Comparison of ENCODE assay signal across 12 mouse cellular contexts in the genomic region with DNA sequence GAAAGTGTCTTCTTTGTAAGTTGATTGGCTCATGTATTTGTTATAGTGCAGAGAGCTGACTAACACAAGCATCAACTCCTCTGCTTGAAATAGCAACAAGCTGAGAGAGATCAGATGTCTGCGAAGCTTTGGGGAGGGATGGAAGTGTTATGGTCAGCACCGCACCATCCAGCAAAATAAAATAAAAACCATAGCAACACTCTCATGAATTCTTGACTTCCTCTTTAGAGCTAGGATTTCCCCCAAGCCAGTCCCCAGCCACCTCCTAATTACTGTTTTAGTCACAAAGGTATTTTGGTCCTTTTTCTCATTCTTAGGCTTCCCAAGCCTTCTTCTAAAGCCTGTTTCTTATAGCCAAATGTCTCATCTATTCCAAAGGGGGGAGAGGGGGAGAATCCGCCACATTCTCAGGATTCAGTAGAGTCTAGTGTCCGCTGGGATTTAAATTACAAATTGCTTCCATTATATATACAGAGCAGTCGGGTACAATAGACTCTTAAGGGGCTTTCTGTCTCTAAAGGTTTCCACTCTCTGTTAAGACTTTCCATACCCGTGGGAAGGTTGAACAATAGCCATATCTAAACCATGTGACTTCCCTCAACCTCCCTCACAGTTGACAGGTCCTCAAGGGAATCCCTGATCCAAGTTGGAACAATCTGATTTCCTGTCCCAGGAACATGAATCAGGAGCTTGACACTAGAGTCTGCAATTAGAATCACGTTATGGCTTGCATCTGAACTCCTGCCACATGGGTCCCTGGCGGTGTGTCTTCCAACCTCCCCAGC.
DNase-seq lines count a peak whose midpoint lies in the region; ATAC-seq and TF ChIP-seq lines count a peak whose summit lies in the region.
"Had no signal": no experiment of that assay in that cellular context is flagged by ENCODE, and none has a peak within 500 bp of the region (broad histone marks: within the 10 kb centered on the region; RNA-seq: fewer than 3 reads in every experiment).

No protein-coding gene starts in this region.

- peak; percentile 14; the same call in 1 of the 2 replicates for ATAC-seq in hindbrain, embryonic 12.5 days (ENCODE audit: low FRiP score)
- ATAC-seq in hindbrain, postnatal 0 days: no peak
- peak; percentile 68 for ATAC-seq in stomach, embryonic 16.5 days (ENCODE audit: insufficient read depth, low FRiP score)
- ATAC-seq in stomach, postnatal 0 days (ENCODE audit: low FRiP score, low TSS enrichment): no peak
- peak; percentile 86 for ATAC-seq in heart, embryonic 16.5 days (replicated peaks; ENCODE audit: extremely low read depth, insufficient read depth, low FRiP score)

- no peak overlapping the region for H3K4me3 ChIP-seq in hindbrain, embryonic 12.5 days
- no peak overlapping the region for H3K4me3 ChIP-seq in hindbrain, postnatal 0 days (ENCODE audit: low read length)
- no peak overlapping the region for H3K4me3 ChIP-seq in stomach, embryonic 16.5 days (replicated peaks; ENCODE audit: low read length)
- H3K4me3 ChIP-seq in stomach, postnatal 0 days (ENCODE audit: low read depth, low read length): no peak overlapping the region
- H3K4me3 ChIP-seq in heart, embryonic 16.5 days (ENCODE audit: low read length): no peak overlapping the region
- H3K4me3 ChIP-seq: hindbrain, embryonic 15.5 days; neural tube, embryonic 13.5 days had no signal

- no peak for TF ChIP-seq CTCF in hindbrain, postnatal 0 days (IDR thresholded peaks at IDR 0.05; ENCODE audit: low read depth)
- no peak for TF ChIP-seq CTCF in stomach, postnatal 0 days (IDR thresholded peaks at IDR 0.05; ENCODE audit: low read depth)

- no peak for TF ChIP-seq EP300 in stomach, postnatal 0 days (optimal IDR thresholded peaks at IDR 0.05)

- peaks cover 16% of the 10 kb centered on the region for H3K4me1 ChIP-seq in hindbrain, embryonic 12.5 days
- H3K4me1 ChIP-seq in hindbrain, postnatal 0 days (ENCODE audit: insufficient read depth, low read length): no peaks in the 10 kb centered on the region
- H3K4me1 ChIP-seq in stomach, embryonic 16.5 days (ENCODE audit: control insufficient read depth, insufficient read depth, low read length): peaks cover 4% of the 10 kb centered on the region; the same call in 1 of the 2 replicates
- no peaks in the 10 kb centered on the region for H3K4me1 ChIP-seq in stomach, postnatal 0 days (replicated peaks; ENCODE audit: control insufficient read depth, insufficient read depth)
- H3K4me1 ChIP-seq in heart, embryonic 16.5 days (ENCODE audit: control insufficient read depth, insufficient read depth, low read length): peaks cover 14% of the 10 kb centered on the region

- no peak overlapping the region for H3K27ac ChIP-seq in hindbrain, embryonic 12.5 days
- H3K27ac ChIP-seq in hindbrain, postnatal 0 days: no peak overlapping the region
- H3K27ac ChIP-seq in stomach, embryonic 16.5 days (ENCODE audit: low read length): no peak overlapping the region
- no peak overlapping the region for H3K27ac ChIP-seq in stomach, postnatal 0 days (replicated peaks)
- peak overlapping the region; percentile 71 for H3K27ac ChIP-seq in heart, embryonic 16.5 days (ENCODE audit: low read length)
- H3K27ac ChIP-seq: hindbrain, embryonic 15.5 days; neural tube, embryonic 13.5 days had no signal

- WGBS in hindbrain, embryonic 12.5 days: 52% methylated on average over 8 of the region's 8 CpGs
- WGBS in hindbrain, postnatal 0 days: 62% methylated on average over 8 of the region's 8 CpGs
- 60% methylated on average over 8 of the region's 8 CpGs for WGBS in stomach, embryonic 16.5 days
- WGBS in stomach, postnatal 0 days: 53% methylated on average over 8 of the region's 8 CpGs
- 48% methylated on average over 8 of the region's 8 CpGs for WGBS in heart, embryonic 16.5 days

- no peaks in the 10 kb centered on the region for H3K36me3 ChIP-seq in hindbrain, embryonic 12.5 days
- H3K36me3 ChIP-seq in hindbrain, postnatal 0 days (ENCODE audit: insufficient read depth, low read length): no peaks in the 10 kb centered on the region
- H3K36me3 ChIP-seq in stomach, embryonic 16.5 days (ENCODE audit: control insufficient read depth, insufficient read depth, low read length): no peaks in the 10 kb centered on the region
- no peaks in the 10 kb centered on the region for H3K36me3 ChIP-seq in stomach, postnatal 0 days (ENCODE audit: control insufficient read depth, insufficient read depth, low read length)
- no peaks in the 10 kb centered on the region for H3K36me3 ChIP-seq in heart, embryonic 16.5 days (ENCODE audit: control insufficient read depth, insufficient read depth)
- H3K36me3 ChIP-seq: hindbrain, embryonic 15.5 days; neural tube, embryonic 13.5 days had no signal

- no peak overlapping the region for H3K9ac ChIP-seq in hindbrain, embryonic 12.5 days
- no peak overlapping the region for H3K9ac ChIP-seq in hindbrain, postnatal 0 days (replicated peaks; ENCODE audit: low read length)
- H3K9ac ChIP-seq in stomach, embryonic 16.5 days (ENCODE audit: low read length): no peak overlapping the region
- H3K9ac ChIP-seq in stomach, postnatal 0 days (ENCODE audit: low read length): no peak overlapping the region
- no peak overlapping the region for H3K9ac ChIP-seq in heart, embryonic 16.5 days (ENCODE audit: low read length)
- H3K9ac ChIP-seq: hindbrain, embryonic 15.5 days; lung, embryonic 14.5 days; neural tube, embryonic 13.5 days had no signal

- H3K27me3 ChIP-seq in hindbrain, embryonic 12.5 days: no peaks in the 10 kb centered on the region
- no peaks in the 10 kb centered on the region for H3K27me3 ChIP-seq in hindbrain, postnatal 0 days (ENCODE audit: insufficient read depth, low read length)
- no peaks in the 10 kb centered on the region for H3K27me3 ChIP-seq in stomach, embryonic 16.5 days (ENCODE audit: control insufficient read depth, insufficient read depth, low read length)
- no peaks in the 10 kb centered on the region for H3K27me3 ChIP-seq in stomach, postnatal 0 days (ENCODE audit: control insufficient read depth, insufficient read depth, low read length)
- no peaks in the 10 kb centered on the region for H3K27me3 ChIP-seq in heart, embryonic 16.5 days (ENCODE audit: control insufficient read depth, insufficient read depth, low read length)
- H3K27me3 ChIP-seq: hindbrain, embryonic 15.5 days; neural tube, embryonic 13.5 days had no signal

- DNase-seq in hindbrain, postnatal 0 days (ENCODE audit: low spot score): no peak
- no peak for DNase-seq in stomach, postnatal 0 days (ENCODE audit: low spot score)
- DNase-seq in right cerebral cortex, adult 18-20 months: no peak
- DNase-seq in liver: no peak
- DNase-seq: cerebellum, adult 2 months; kidney, adult 8-10 months; lung, embryonic 14.5 days had no signal

- H3K9me3 ChIP-seq in hindbrain, embryonic 12.5 days (replicated peaks): no peaks in the 10 kb centered on the region
- no peaks in the 10 kb centered on the region for H3K9me3 ChIP-seq in hindbrain, postnatal 0 days (ENCODE audit: low read length)
- H3K9me3 ChIP-seq in stomach, embryonic 16.5 days (replicated peaks; ENCODE audit: control insufficient read depth, low read length): no peaks in the 10 kb centered on the region
- H3K9me3 ChIP-seq in stomach, postnatal 0 days (ENCODE audit: control insufficient read depth, low read length): no peaks in the 10 kb centered on the region
- H3K9me3 ChIP-seq in heart, embryonic 16.5 days (replicated peaks; ENCODE audit: control insufficient read depth, low read length): no peaks in the 10 kb centered on the region
- H3K9me3 ChIP-seq: hindbrain, embryonic 15.5 days; neural tube, embryonic 13.5 days had no signal

- no peak overlapping the region for H3K4me2 ChIP-seq in hindbrain, embryonic 12.5 days (replicated peaks)
- no peak overlapping the region for H3K4me2 ChIP-seq in hindbrain, postnatal 0 days (ENCODE audit: low read depth, low read length)
- no peak overlapping the region for H3K4me2 ChIP-seq in stomach, embryonic 16.5 days (ENCODE audit: low read depth, low read length)
- H3K4me2 ChIP-seq in stomach, postnatal 0 days (replicated peaks; ENCODE audit: low read depth): no peak overlapping the region
- no peak overlapping the region for H3K4me2 ChIP-seq in heart, embryonic 16.5 days (ENCODE audit: low read depth, low read length)
- H3K4me2 ChIP-seq: hindbrain, embryonic 15.5 days; lung, embryonic 14.5 days; neural tube, embryonic 13.5 days had no signal

Comparison
In these comparisons a context has a peak if more than half of its experiments do, and no peak if none do; other contexts are left out.
1. ATAC-seq: peak in hindbrain, embryonic 12.5 days (single experiment), stomach, embryonic 16.5 days (single experiment) and heart, embryonic 16.5 days (single experiment); none in hindbrain, postnatal 0 days (single experiment) and stomach, postnatal 0 days (single experiment).